Mouse (Mus musculus) embryonic facial prominence, embryonic 12.5 days (tissue): ENCODE measurements around the gene Amy2a4. TPM values are rescaled to one million over a fixed set of nuclear protein-coding genes. Genes with fewer than 3 reads are reported as not detected.
"Not testable (repeated sequence)": the region's sequence is repeated elsewhere in the genome, so short reads cannot be mapped to it uniquely, and the experiment has no call there.

ENCODE experiments used
- ATAC-seq: fragments of 200-750 bp; cut with Nextera tagmentation; 2 replicates; pipeline ENCODE4 v1.8.0; 2017; ENCODE audit not compliant: insufficient number of reproducible peaks, insufficient read depth, low FRiP score, low TSS enrichment
- H3K27ac ChIP-seq: fragments of 300-500 bp; sonication (generic); 2 replicates; pipeline ENCODE4 v1.5.1; 2016; ENCODE audit warnings: mild to moderate bottlenecking
- H3K27me3 ChIP-seq: fragments of 300-500 bp; sonication (generic); 2 replicates; pipeline ENCODE4 v1.6.1; 2016; ENCODE audit warnings: mild to moderate bottlenecking, moderate library complexity
- H3K36me3 ChIP-seq: fragments of 300-500 bp; sonication (generic); 2 replicates; pipeline ENCODE4 v1.6.1; 2016; ENCODE audit warnings: mild to moderate bottlenecking
- H3K4me1 ChIP-seq: fragments of 300-500 bp; sonication (generic); 2 replicates; pipeline ENCODE4 v1.6.1; 2016
- H3K4me2 ChIP-seq: fragments of 300-500 bp; sonication (generic); replicated peaks from 2 replicates; pipeline ENCODE4 v1.6.1; 2016; ENCODE audit warnings: mild to moderate bottlenecking, moderate library complexity
- H3K4me3 ChIP-seq: fragments of 300-500 bp; sonication (generic); 2 replicates; pipeline ENCODE4 v1.5.1; 2016; ENCODE audit warnings: mild to moderate bottlenecking
- H3K9ac ChIP-seq: fragments of 300-500 bp; sonication (generic); 2 replicates; pipeline ENCODE4 v1.6.1; 2016; ENCODE audit warnings: mild to moderate bottlenecking, moderate library complexity
- H3K9me3 ChIP-seq: fragments of 300-500 bp; sonication (generic); 2 replicates; pipeline ENCODE4 v1.6.1; 2016; ENCODE audit warnings: mild to moderate bottlenecking, moderate library complexity
- WGBS: fragments of 180-500 bp; shearing (Covaris S2); methylation state at CpG from one replicate; pipeline ENCODE4 v1.1.7; 2016; 5-methylcytosine and 5-hydroxymethylcytosine counted together
- polyA plus RNA-seq: library from polyadenylated mRNA; unstranded; fragments of >200 nt; fragmentation: Nextera tagmentation; extraction: Ambion mirVana; gene quantifications from 2 replicates; pipeline ENCODE4 v1.2.1, GENCODE M21; 2016

The Amy2a4 gene
- not detected in 2 replicates for polyA plus RNA-seq

DNA sequence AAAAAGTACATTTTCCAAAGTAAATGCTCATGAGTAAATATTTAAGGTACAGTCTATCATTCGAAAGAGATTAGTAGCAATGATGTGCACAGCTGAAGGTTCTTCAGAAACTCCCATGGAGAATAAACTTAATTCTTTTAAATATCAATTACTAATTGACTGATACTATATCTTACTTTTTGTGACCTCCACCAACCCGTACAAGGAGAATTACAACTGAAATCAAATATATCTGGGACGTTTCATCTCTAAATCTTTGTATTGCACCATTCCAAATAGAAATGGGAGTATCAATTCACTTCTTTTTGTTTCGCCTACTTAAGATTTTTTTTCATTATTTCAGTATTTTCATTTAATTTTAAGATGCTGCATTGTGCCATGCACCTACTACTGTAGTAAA lies at the start of gene Amy2a4:
Amy2a4 (minus strand) TSS at position 101 of the 400 bp plus-strand sequence.
- WGBS = no CpG with 5 or more reads among the region's 4 CpGs
- H3K4me1 ChIP-seq, H3K27me3 ChIP-seq, H3K9me3 ChIP-seq, H3K4me2 ChIP-seq, H3K4me3 ChIP-seq, H3K27ac ChIP-seq, H3K36me3 ChIP-seq, ATAC-seq, H3K9ac ChIP-seq: not testable (repeated sequence)

DNA sequence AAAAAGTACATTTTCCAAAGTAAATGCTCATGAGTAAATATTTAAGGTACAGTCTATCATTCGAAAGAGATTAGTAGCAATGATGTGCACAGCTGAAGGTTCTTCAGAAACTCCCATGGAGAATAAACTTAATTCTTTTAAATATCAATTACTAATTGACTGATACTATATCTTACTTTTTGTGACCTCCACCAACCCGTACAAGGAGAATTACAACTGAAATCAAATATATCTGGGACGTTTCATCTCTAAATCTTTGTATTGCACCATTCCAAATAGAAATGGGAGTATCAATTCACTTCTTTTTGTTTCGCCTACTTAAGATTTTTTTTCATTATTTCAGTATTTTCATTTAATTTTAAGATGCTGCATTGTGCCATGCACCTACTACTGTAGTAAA lies 32.7 kb upstream of the Amy2a4 start, which contains the start of gene Amy2a3:
Amy2a3 (minus strand) TSS at position 101 of the 400 bp plus-strand sequence.
- not testable (repeated sequence) for H3K27ac ChIP-seq, H3K36me3 ChIP-seq, H3K4me3 ChIP-seq, H3K9me3 ChIP-seq, ATAC-seq, H3K4me2 ChIP-seq, H3K9ac ChIP-seq, H3K27me3 ChIP-seq, H3K4me1 ChIP-seq
- no CpG with 5 or more reads among the region's 4 CpGs for WGBS

DNA sequence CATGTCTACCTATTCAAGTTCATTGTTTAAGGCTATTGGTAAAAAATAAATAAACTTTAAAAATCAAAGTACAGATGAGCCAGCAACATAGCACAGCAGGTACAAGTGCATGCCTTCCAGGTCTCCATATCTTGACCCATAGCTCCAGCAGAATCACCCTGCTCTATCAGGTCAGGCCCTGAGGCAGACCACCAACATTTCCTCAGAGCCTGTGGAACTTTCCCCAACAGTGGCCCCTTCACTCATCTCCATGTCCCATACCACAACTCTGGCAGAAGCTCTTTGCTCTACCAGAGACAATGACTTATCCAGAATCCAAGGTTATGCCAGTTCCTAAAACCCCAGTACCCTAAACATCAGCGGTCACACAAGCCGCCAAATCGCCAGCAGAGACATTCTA lies 21.7 kb upstream of the Amy2a4 start:
- not testable (repeated sequence) for H3K4me3 ChIP-seq, H3K4me2 ChIP-seq, H3K27ac ChIP-seq, H3K9me3 ChIP-seq, H3K36me3 ChIP-seq, H3K9ac ChIP-seq, H3K4me1 ChIP-seq, H3K27me3 ChIP-seq, ATAC-seq
- WGBS = no CpG with 5 or more reads among the region's 3 CpGs

DNA sequence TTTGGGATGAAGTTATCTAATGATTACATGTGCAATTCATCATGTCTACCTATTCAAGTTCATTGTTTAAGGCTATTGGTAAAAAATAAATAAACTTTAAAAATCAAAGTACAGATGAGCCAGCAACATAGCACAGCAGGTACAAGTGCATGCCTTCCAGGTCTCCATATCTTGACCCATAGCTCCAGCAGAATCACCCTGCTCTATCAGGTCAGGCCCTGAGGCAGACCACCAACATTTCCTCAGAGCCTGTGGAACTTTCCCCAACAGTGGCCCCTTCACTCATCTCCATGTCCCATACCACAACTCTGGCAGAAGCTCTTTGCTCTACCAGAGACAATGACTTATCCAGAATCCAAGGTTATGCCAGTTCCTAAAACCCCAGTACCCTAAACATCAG lies 11.0 kb downstream of the Amy2a4 start:
- H3K4me3 ChIP-seq, H3K27ac ChIP-seq, H3K9ac ChIP-seq, ATAC-seq, H3K27me3 ChIP-seq, H3K36me3 ChIP-seq, H3K9me3 ChIP-seq, H3K4me2 ChIP-seq, H3K4me1 ChIP-seq: not testable (repeated sequence)

DNA sequence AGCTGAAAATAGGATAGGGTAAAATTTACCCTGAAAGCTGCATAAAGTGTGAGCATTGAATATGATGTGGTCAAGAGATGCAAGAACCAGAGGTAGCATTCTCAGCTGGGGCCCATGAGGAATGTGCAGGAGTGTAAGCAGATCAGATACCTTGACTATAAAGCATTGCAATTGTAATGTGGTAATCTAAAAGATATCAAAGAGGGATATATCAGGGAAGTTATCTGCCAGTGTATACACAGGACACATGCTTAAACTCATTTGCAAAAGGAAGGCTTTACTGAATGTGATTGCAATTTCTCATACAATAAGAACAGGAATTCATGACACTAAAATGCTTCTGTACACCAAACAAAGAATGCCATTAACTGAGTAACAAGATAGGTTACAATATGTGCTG lies 11.7 kb downstream of the Amy2a4 start:
- H3K4me3 ChIP-seq, H3K27ac ChIP-seq, ATAC-seq, H3K9me3 ChIP-seq, H3K27me3 ChIP-seq, H3K4me1 ChIP-seq, H3K4me2 ChIP-seq, H3K36me3 ChIP-seq, H3K9ac ChIP-seq: not testable (repeated sequence)

DNA sequence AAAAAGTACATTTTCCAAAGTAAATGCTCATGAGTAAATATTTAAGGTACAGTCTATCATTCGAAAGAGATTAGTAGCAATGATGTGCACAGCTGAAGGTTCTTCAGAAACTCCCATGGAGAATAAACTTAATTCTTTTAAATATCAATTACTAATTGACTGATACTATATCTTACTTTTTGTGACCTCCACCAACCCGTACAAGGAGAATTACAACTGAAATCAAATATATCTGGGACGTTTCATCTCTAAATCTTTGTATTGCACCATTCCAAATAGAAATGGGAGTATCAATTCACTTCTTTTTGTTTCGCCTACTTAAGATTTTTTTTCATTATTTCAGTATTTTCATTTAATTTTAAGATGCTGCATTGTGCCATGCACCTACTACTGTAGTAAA lies 32.5 kb downstream of the Amy2a4 start, which contains the start of gene Amy2a5:
Amy2a5 (minus strand) TSS at position 101 of the 400 bp plus-strand sequence.
- H3K9ac ChIP-seq, ATAC-seq, H3K4me3 ChIP-seq, H3K4me1 ChIP-seq, H3K4me2 ChIP-seq, H3K36me3 ChIP-seq, H3K27ac ChIP-seq, H3K9me3 ChIP-seq, H3K27me3 ChIP-seq: not testable (repeated sequence)
- WGBS = no CpG with 5 or more reads among the region's 4 CpGs

Other genes with a start within 250 kb of the Amy2a4 start
- gene Amy2a5, start 32.6 kb downstream of the Amy2a4 start, polyA plus RNA-seq = not detected in 2 replicates
- not detected in 2 replicates for gene Amy2a3, start 32.6 kb upstream of the Amy2a4 start, polyA plus RNA-seq
- gene Amy2a2, start 65.2 kb upstream of the Amy2a4 start, polyA plus RNA-seq = not detected in 2 replicates
- not detected in 2 replicates for gene Amy2a1, start 241.0 kb upstream of the Amy2a4 start, polyA plus RNA-seq